ENCODE assay signal across 8 mouse cellular contexts in genomic region chr10:75559676-75560548, GRCm38 (mm10). TPM values are rescaled to one million over a fixed set of nuclear protein-coding genes. Genes with fewer than 3 reads are reported as not detected.
DNase-seq lines count a peak whose midpoint lies in the region; ATAC-seq and TF ChIP-seq lines count a peak whose summit lies in the region.

Gene Lrrc75b (minus strand): TSS chr10:75560330.

- H3K27ac ChIP-seq in embryonic facial prominence, embryonic 15.5 days (replicated peaks) = peak within 1 kb of the TSS; percentile 58
- H3K27ac ChIP-seq in heart, embryonic 16.5 days (ENCODE audit: low read length) = no peak within 1 kb of the TSS
- H3K27ac ChIP-seq in liver, postnatal 0 days (ENCODE audit: low read depth) = no peak within 1 kb of the TSS

- no peak for TF ChIP-seq EP300 in liver, postnatal 0 days (IDR thresholded peaks at IDR 0.05; ENCODE audit: low read depth)

- ATAC-seq in embryonic facial prominence, embryonic 15.5 days (ENCODE audit: insufficient number of reproducible peaks, low FRiP score, low TSS enrichment, low read depth) = peak; percentile 37; the same call in 1 of the 2 replicates
- peak; percentile 68 for ATAC-seq in heart, embryonic 16.5 days (replicated peaks; ENCODE audit: extremely low read depth, insufficient read depth, low FRiP score)
- peak; percentile 71 for ATAC-seq in liver, postnatal 0 days
- ATAC-seq in megakaryocyte progenitor cell, adult 5-6 weeks (replicated peaks; ENCODE audit: poor library complexity) = no peak

- TF ChIP-seq CTCF in E14TG2a.4 (conservative IDR thresholded peaks at IDR 0.05; ENCODE audit: low read length) = no peak
- TF ChIP-seq CTCF in liver, postnatal 0 days (IDR thresholded peaks at IDR 0.05; ENCODE audit: low read depth) = no peak

- no peaks in the 10 kb centered on the region for H3K36me3 ChIP-seq in E14TG2a.4 (ENCODE audit: insufficient read depth, low read length)
- no peaks in the 10 kb centered on the region for H3K36me3 ChIP-seq in embryonic facial prominence, embryonic 15.5 days
- no peaks in the 10 kb centered on the region for H3K36me3 ChIP-seq in heart, embryonic 16.5 days (ENCODE audit: control insufficient read depth, insufficient read depth)
- H3K36me3 ChIP-seq in liver, postnatal 0 days (replicated peaks; ENCODE audit: insufficient read depth, low read length) = no peaks in the 10 kb centered on the region

- peaks cover 58% of the 10 kb centered on the region for H3K4me1 ChIP-seq in E14TG2a.4 (replicated peaks; ENCODE audit: low read depth, low read length)
- peaks cover 44% of the 10 kb centered on the region for H3K4me1 ChIP-seq in embryonic facial prominence, embryonic 15.5 days
- H3K4me1 ChIP-seq in heart, embryonic 16.5 days (ENCODE audit: control insufficient read depth, insufficient read depth, low read length) = peaks cover 21% of the 10 kb centered on the region
- peaks cover 15% of the 10 kb centered on the region for H3K4me1 ChIP-seq in liver, postnatal 0 days (ENCODE audit: insufficient read depth)

- peak within 1 kb of the TSS; percentile 78 for H3K4me3 ChIP-seq in E14TG2a.4 (replicated peaks; ENCODE audit: low read length)
- peak within 1 kb of the TSS; percentile 62 for H3K4me3 ChIP-seq in embryonic facial prominence, embryonic 15.5 days (replicated peaks)
- H3K4me3 ChIP-seq in heart, embryonic 16.5 days (ENCODE audit: low read length) = peak within 1 kb of the TSS; percentile 58
- peak within 1 kb of the TSS; percentile 44 for H3K4me3 ChIP-seq in liver, postnatal 0 days (ENCODE audit: low read depth, low read length)

- DNase-seq in adrenal gland, postnatal 25 days = peak; percentile 67
- peak; percentile 63 for DNase-seq in kidney, postnatal 10 days
- DNase-seq in liver, postnatal 0 days = peak; percentile 59
- DNase-seq in ovary, postnatal 14 days (ENCODE audit: low spot score) = peak; percentile 26

- H3K27me3 ChIP-seq in E14TG2a.4 (ENCODE audit: insufficient read depth, low read length) = peaks cover 94% of the 10 kb centered on the region
- H3K27me3 ChIP-seq in embryonic facial prominence, embryonic 15.5 days = peaks cover 23% of the 10 kb centered on the region
- H3K27me3 ChIP-seq in heart, embryonic 16.5 days (ENCODE audit: control insufficient read depth, insufficient read depth, low read length) = peaks cover 41% of the 10 kb centered on the region
- H3K27me3 ChIP-seq in liver, postnatal 0 days (ENCODE audit: insufficient read depth, low read length) = peaks cover 36% of the 10 kb centered on the region

- WGBS in embryonic facial prominence, embryonic 15.5 days = under 1% methylated on average over 72 of the region's 75 CpGs
- WGBS in heart, embryonic 16.5 days = under 1% methylated on average over 75 of the region's 75 CpGs
- WGBS in liver, postnatal 0 days (ENCODE audit: insufficient replicate concordance) = 2% methylated on average over 58 of the region's 75 CpGs

- peak within 1 kb of the TSS; percentile 63 for H3K9ac ChIP-seq in embryonic facial prominence, embryonic 15.5 days
- H3K9ac ChIP-seq in heart, embryonic 16.5 days (ENCODE audit: low read length) = peak within 1 kb of the TSS; percentile 72
- no peak within 1 kb of the TSS; the same call in 1 of the 2 replicates for H3K9ac ChIP-seq in liver, postnatal 0 days (replicated peaks)

- peak within 1 kb of the TSS; percentile 99 for H3K4me2 ChIP-seq in embryonic facial prominence, embryonic 15.5 days (replicated peaks)
- peak within 1 kb of the TSS; percentile 87 for H3K4me2 ChIP-seq in heart, embryonic 16.5 days (ENCODE audit: low read depth, low read length)
- H3K4me2 ChIP-seq in liver, postnatal 0 days (ENCODE audit: low read depth, low read length) = peak within 1 kb of the TSS; percentile 78

- H3K9me3 ChIP-seq in E14TG2a.4 (ENCODE audit: low read length) = no peaks in the 10 kb centered on the region
- H3K9me3 ChIP-seq in embryonic facial prominence, embryonic 15.5 days (replicated peaks) = no peaks in the 10 kb centered on the region
- no peaks in the 10 kb centered on the region for H3K9me3 ChIP-seq in heart, embryonic 16.5 days (replicated peaks; ENCODE audit: control insufficient read depth, low read length)
- H3K9me3 ChIP-seq in liver, postnatal 0 days (ENCODE audit: low read length) = no peaks in the 10 kb centered on the region

RNA-seq across cellular contexts. Expression of gene Lrrc75b, which starts in this region (rescaled TPM):
- 0.67 TPM in 1 of 2 replicates, not detected in the other for total RNA-seq in adrenal gland, postnatal 25 days (2021)
- polyA plus RNA-seq in embryonic facial prominence, embryonic 15.5 days (2015; fragmentation: Nextera tagmentation; extraction: Ambion mirVana) = 4.9 and 6.3 TPM in 2 replicates
- polyA plus RNA-seq in heart, embryonic 16.5 days (2015; fragmentation: Nextera tagmentation; extraction: Ambion mirVana) = 1.5 and 2.7 TPM in 2 replicates
- 0.05 and 0.06 TPM in 2 replicates for polyA plus RNA-seq in liver, postnatal 0 days (2015; fragmentation: Nextera tagmentation; extraction: Ambion mirVana)
- total RNA-seq in megakaryocyte progenitor cell, adult 5-6 weeks (2015) = not detected in 2 replicates
- not detected in 2 replicates for total RNA-seq in megakaryocyte progenitor cell, adult 5-6 weeks (2017)

Comparison
In these comparisons a context has a peak if more than half of its experiments do, and no peak if none do; other contexts are left out.
1. Peak in DNase-seq in adrenal gland, postnatal 25 days; RNA of the gene not detected or under 1 TPM.
2. Peak in DNase-seq, ATAC-seq, H3K4me3 ChIP-seq and H3K4me2 ChIP-seq in liver, postnatal 0 days; RNA of the gene not detected or under 1 TPM.